Mouse (Mus musculus): ENCODE measurements around the gene Farp1. TPM values are rescaled to one million over a fixed set of nuclear protein-coding genes. Genes with fewer than 3 reads are reported as not detected.

Farp1 gene
- polyA plus RNA-seq, 1 experiment: 42.6 TPM

GRCm38 (mm10) chr14:121143831-121144455 lies 108.9 kb downstream of the Farp1 start:
- Histone ChIP-seq H3ac (ENCODE audit: control insufficient read depth, insufficient read length, low read depth) (no peak overlapping the region), H3K4me3 (ENCODE audit: insufficient read depth, poor library complexity, severe bottlenecking) (no peak overlapping the region), H3K79me3 (ENCODE audit: low read depth) (peaks cover 26% of the 10 kb centered on the region), H3K36me3 (ENCODE audit: control insufficient read depth, insufficient read depth) (peaks cover 3% of the 10 kb centered on the region), H3K27me3 (ENCODE audit: control insufficient read depth, insufficient read depth, insufficient read length) (no peaks in the 10 kb centered on the region), H3K79me2 (ENCODE audit: control insufficient read depth, insufficient read depth) (peaks cover 59% of the 10 kb centered on the region)
- TF ChIP-seq MYOD1 (IDR thresholded peaks at IDR 0.05; ENCODE audit: control insufficient read depth, insufficient read length, low read depth): no peak
- no peak for TF ChIP-seq FOSL1 (IDR thresholded peaks at IDR 0.05; ENCODE audit: insufficient read depth, low read length, poor library complexity, severe bottlenecking)
- no peak for TF ChIP-seq USF1 (IDR thresholded peaks at IDR 0.05; ENCODE audit: low read depth)
- no peak for TF ChIP-seq MYOG (IDR thresholded peaks at IDR 0.05; ENCODE audit: control insufficient read depth, extremely low read depth, insufficient read length)
- TF ChIP-seq CEBPB (IDR thresholded peaks at IDR 0.05; ENCODE audit: low read depth): no peak
- TF ChIP-seq CTCF (IDR thresholded peaks at IDR 0.05; ENCODE audit: control insufficient read depth, insufficient read depth, insufficient read length): no peak
- TF ChIP-seq MAX (IDR thresholded peaks at IDR 0.05): no peak

- H3K4me3 ChIP-seq (ENCODE audit: insufficient read depth, poor library complexity, severe bottlenecking): no peak overlapping the region
- peaks cover 59% of the 10 kb centered on the region for H3K79me2 ChIP-seq (ENCODE audit: control insufficient read depth, insufficient read depth)
- no peaks in the 10 kb centered on the region for H3K27me3 ChIP-seq (ENCODE audit: control insufficient read depth, insufficient read depth, insufficient read length)
- H3ac ChIP-seq (ENCODE audit: control insufficient read depth, insufficient read length, low read depth): no peak overlapping the region
- TF ChIP-seq CTCF (IDR thresholded peaks at IDR 0.05; ENCODE audit: control insufficient read depth, insufficient read depth, insufficient read length) (no peak), MYOG (IDR thresholded peaks at IDR 0.05; ENCODE audit: control insufficient read depth, extremely low read depth, insufficient read length) (no peak), CEBPB (IDR thresholded peaks at IDR 0.05; ENCODE audit: low read depth) (no peak), MYOD1 (IDR thresholded peaks at IDR 0.05; ENCODE audit: control insufficient read depth, insufficient read length, low read depth) (no peak), MAX (IDR thresholded peaks at IDR 0.05) (no peak), USF1 (IDR thresholded peaks at IDR 0.05; ENCODE audit: low read depth) (no peak), FOSL1 (IDR thresholded peaks at IDR 0.05; ENCODE audit: insufficient read depth, low read length, poor library complexity, severe bottlenecking) (no peak)
- peaks cover 3% of the 10 kb centered on the region for H3K36me3 ChIP-seq (ENCODE audit: control insufficient read depth, insufficient read depth)
- peaks cover 29% of the 10 kb centered on the region for H3K79me3 ChIP-seq (ENCODE audit: low read depth)
Measured at GRCm38 (mm10) chr14:121144496-121144895, 109.5 kb downstream of the Farp1 start.

GRCm38 (mm10) chr14:121145291-121145690 lies 110.3 kb downstream of the Farp1 start:
- Histone ChIP-seq H3ac (ENCODE audit: control insufficient read depth, insufficient read length, low read depth) (no peak overlapping the region), H3K4me3 (ENCODE audit: insufficient read depth, poor library complexity, severe bottlenecking) (no peak overlapping the region), H3K79me3 (ENCODE audit: low read depth) (peaks cover 34% of the 10 kb centered on the region), H3K79me2 (ENCODE audit: control insufficient read depth, insufficient read depth) (peaks cover 62% of the 10 kb centered on the region), H3K36me3 (ENCODE audit: control insufficient read depth, insufficient read depth) (peaks cover 7% of the 10 kb centered on the region), H3K27me3 (ENCODE audit: control insufficient read depth, insufficient read depth, insufficient read length) (no peaks in the 10 kb centered on the region)
- TF ChIP-seq MYOD1 (IDR thresholded peaks at IDR 0.05; ENCODE audit: control insufficient read depth, insufficient read length, low read depth) (no peak), CEBPB (IDR thresholded peaks at IDR 0.05; ENCODE audit: low read depth) (no peak), MYOG (IDR thresholded peaks at IDR 0.05; ENCODE audit: control insufficient read depth, extremely low read depth, insufficient read length) (no peak), FOSL1 (IDR thresholded peaks at IDR 0.05; ENCODE audit: insufficient read depth, low read length, poor library complexity, severe bottlenecking) (no peak), MAX (IDR thresholded peaks at IDR 0.05) (no peak), CTCF (IDR thresholded peaks at IDR 0.05; ENCODE audit: control insufficient read depth, insufficient read depth, insufficient read length) (no peak), USF1 (IDR thresholded peaks at IDR 0.05; ENCODE audit: low read depth) (no peak)

GRCm38 (mm10) chr14:121145698-121146097 lies 110.7 kb downstream of the Farp1 start:
- H3K4me3 ChIP-seq (ENCODE audit: insufficient read depth, poor library complexity, severe bottlenecking): no peak overlapping the region
- TF ChIP-seq CEBPB (IDR thresholded peaks at IDR 0.05; ENCODE audit: low read depth): no peak
- no peak for TF ChIP-seq FOSL1 (IDR thresholded peaks at IDR 0.05; ENCODE audit: insufficient read depth, low read length, poor library complexity, severe bottlenecking)
- TF ChIP-seq MYOG (IDR thresholded peaks at IDR 0.05; ENCODE audit: control insufficient read depth, extremely low read depth, insufficient read length): no peak
- no peak for TF ChIP-seq MYOD1 (IDR thresholded peaks at IDR 0.05; ENCODE audit: control insufficient read depth, insufficient read length, low read depth)
- TF ChIP-seq CTCF (IDR thresholded peaks at IDR 0.05; ENCODE audit: control insufficient read depth, insufficient read depth, insufficient read length): no peak
- no peak for TF ChIP-seq MAX (IDR thresholded peaks at IDR 0.05)
- no peak for TF ChIP-seq USF1 (IDR thresholded peaks at IDR 0.05; ENCODE audit: low read depth)

GRCm38 (mm10) chr14:121146213-121146612 lies 111.2 kb downstream of the Farp1 start:
- Histone ChIP-seq H3K4me3 (ENCODE audit: insufficient read depth, poor library complexity, severe bottlenecking) (no peak overlapping the region), H3K79me2 (ENCODE audit: control insufficient read depth, insufficient read depth) (peaks cover 71% of the 10 kb centered on the region), H3K79me3 (ENCODE audit: low read depth) (peaks cover 39% of the 10 kb centered on the region), H3ac (ENCODE audit: control insufficient read depth, insufficient read length, low read depth) (no peak overlapping the region), H3K36me3 (ENCODE audit: control insufficient read depth, insufficient read depth) (peaks cover 7% of the 10 kb centered on the region), H3K27me3 (ENCODE audit: control insufficient read depth, insufficient read depth, insufficient read length) (no peaks in the 10 kb centered on the region)
- TF ChIP-seq MYOG (IDR thresholded peaks at IDR 0.05; ENCODE audit: control insufficient read depth, extremely low read depth, insufficient read length): no peak
- no peak for TF ChIP-seq MYOD1 (IDR thresholded peaks at IDR 0.05; ENCODE audit: control insufficient read depth, insufficient read length, low read depth)
- no peak for TF ChIP-seq MAX (IDR thresholded peaks at IDR 0.05)
- no peak for TF ChIP-seq CEBPB (IDR thresholded peaks at IDR 0.05; ENCODE audit: low read depth)
- TF ChIP-seq USF1 (IDR thresholded peaks at IDR 0.05; ENCODE audit: low read depth): no peak
- TF ChIP-seq FOSL1 (IDR thresholded peaks at IDR 0.05; ENCODE audit: insufficient read depth, low read length, poor library complexity, severe bottlenecking): no peak
- TF ChIP-seq CTCF (IDR thresholded peaks at IDR 0.05; ENCODE audit: control insufficient read depth, insufficient read depth, insufficient read length): no peak

More at GRCm38 (mm10) chr14:121145698-121146097, 110.7 kb downstream of the Farp1 start:
- Histone ChIP-seq H3K27me3 (ENCODE audit: control insufficient read depth, insufficient read depth, insufficient read length) (no peaks in the 10 kb centered on the region), H3K79me3 (ENCODE audit: low read depth) (peaks cover 37% of the 10 kb centered on the region), H3K79me2 (ENCODE audit: control insufficient read depth, insufficient read depth) (peaks cover 66% of the 10 kb centered on the region), H3ac (ENCODE audit: control insufficient read depth, insufficient read length, low read depth) (no peak overlapping the region), H3K36me3 (ENCODE audit: control insufficient read depth, insufficient read depth) (peaks cover 7% of the 10 kb centered on the region)
